Mouse (Mus musculus) hindbrain, embryonic 14.5 days (tissue): ENCODE data around the gene Top2a. TPM values are rescaled to one million over a fixed set of nuclear protein-coding genes. Genes with fewer than 3 reads are reported as not detected.
A peak's percentile ranks its signal among the peaks of the same experiment; 100 is the strongest.

ENCODE experiments used
- ATAC-seq: fragments of 200-750 bp; cut with Nextera tagmentation; 2 replicates; pipeline ENCODE4 v1.8.0; 2017; ENCODE audit warnings: moderate number of reproducible peaks, mild to moderate bottlenecking, moderate TSS enrichment, moderate library complexity; ENCODE audit not compliant: low FRiP score
- DNase-seq: peaks from one replicate; pipeline ENCODE4 v3.0.0-alpha.2; 2015; ENCODE audit warnings: low spot score
- H3K27ac ChIP-seq: fragments of 300-500 bp; sonication (generic); 2 replicates; pipeline ENCODE4 v1.5.1; 2014; ENCODE audit warnings: mild to moderate bottlenecking, moderate library complexity
- H3K27me3 ChIP-seq: fragments of 300-500 bp; sonication (generic); 2 replicates; pipeline ENCODE4 v1.6.1; 2014; ENCODE audit warnings: mild to moderate bottlenecking, low read length, mixed read lengths; ENCODE audit not compliant: control insufficient read depth, insufficient read depth
- H3K36me3 ChIP-seq: fragments of 300-500 bp; sonication (generic); replicated peaks from 2 replicates; pipeline ENCODE4 v1.6.1; 2014; ENCODE audit not compliant: control insufficient read depth, insufficient read depth
- H3K4me1 ChIP-seq: fragments of 300-500 bp; sonication (generic); replicated peaks from 2 replicates; pipeline ENCODE4 v1.6.1; 2014; ENCODE audit warnings: antibody characterized with exemption, low read length, mixed read lengths; ENCODE audit not compliant: control insufficient read depth, insufficient read depth
- H3K4me2 ChIP-seq: fragments of 300-500 bp; sonication (generic); replicated peaks from 2 replicates; pipeline ENCODE4 v1.6.1; 2014; ENCODE audit warnings: mild to moderate bottlenecking, moderate library complexity
- H3K4me3 ChIP-seq: fragments of 300-500 bp; sonication (generic); replicated peaks from 2 replicates; pipeline ENCODE4 v1.5.1; 2014; ENCODE audit warnings: mild to moderate bottlenecking, low read length
- H3K9ac ChIP-seq: fragments of 300-500 bp; sonication (generic); 2 replicates; pipeline ENCODE4 v1.6.1; 2014
- H3K9me3 ChIP-seq: fragments of 300-500 bp; sonication (generic); 2 replicates; pipeline ENCODE4 v1.6.1; 2016; ENCODE audit warnings: low read length; ENCODE audit not compliant: control insufficient read depth
- WGBS: fragments of 180-500 bp; shearing (Covaris S2); extraction: QIAGEN DNeasy Blood & Tissue Kit; methylation state at CpG from one replicate; pipeline ENCODE4 v1.1.7; 2014; 5-methylcytosine and 5-hydroxymethylcytosine counted together
- polyA plus RNA-seq: library from polyadenylated mRNA; unstranded; fragments of >200 nt; fragmentation: Nextera tagmentation; extraction: Ambion mirVana; gene quantifications from 2 replicates; pipeline ENCODE4 v1.2.1, GENCODE M21; 2014

Gene Top2a
- polyA plus RNA-seq, 1 experiment from 2014 or later = 34.2 TPM

DNA sequence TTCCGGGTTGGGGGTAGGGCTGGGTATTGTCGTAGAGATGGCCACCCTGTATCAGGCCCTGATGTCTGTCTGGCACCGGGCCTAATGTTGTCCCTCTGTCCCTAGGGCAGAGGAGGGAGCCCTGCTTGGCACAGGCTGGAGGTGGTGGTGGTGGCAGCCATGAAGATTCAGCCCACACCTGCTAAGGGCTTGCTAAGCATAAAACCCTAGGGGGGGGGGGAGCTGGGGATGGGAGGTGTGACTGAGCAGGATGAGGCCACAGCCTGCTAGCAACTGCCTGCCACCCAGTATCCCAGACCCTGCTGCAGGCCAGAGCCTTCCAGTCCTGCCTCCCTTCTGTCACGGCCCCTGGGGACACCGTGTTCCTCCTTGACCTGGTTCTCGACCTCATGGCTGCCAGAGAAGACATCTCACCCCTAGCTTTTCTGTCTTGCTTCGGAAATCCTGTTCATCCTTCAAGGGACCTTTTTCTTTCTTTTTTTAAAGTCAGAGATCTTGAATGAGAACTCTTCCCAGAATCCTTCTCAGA lies 68.2 kb downstream of the Top2a start:
- H3K4me3 ChIP-seq = no peak overlapping the region
- H3K27ac ChIP-seq = peak overlapping the region; percentile 68; the same call in 1 of the 2 replicates
- WGBS = 52% methylated on average over 5 of the region's 7 CpGs
- H3K9ac ChIP-seq = no peak overlapping the region
- H3K36me3 ChIP-seq = no peaks in the 10 kb centered on the region
- peaks cover 43% of the 10 kb centered on the region for H3K4me1 ChIP-seq
- H3K4me2 ChIP-seq = no peak overlapping the region
- no peaks in the 10 kb centered on the region for H3K9me3 ChIP-seq
- DNase-seq (no peak), ATAC-seq (no peak)
- no peaks in the 10 kb centered on the region for H3K27me3 ChIP-seq

DNA sequence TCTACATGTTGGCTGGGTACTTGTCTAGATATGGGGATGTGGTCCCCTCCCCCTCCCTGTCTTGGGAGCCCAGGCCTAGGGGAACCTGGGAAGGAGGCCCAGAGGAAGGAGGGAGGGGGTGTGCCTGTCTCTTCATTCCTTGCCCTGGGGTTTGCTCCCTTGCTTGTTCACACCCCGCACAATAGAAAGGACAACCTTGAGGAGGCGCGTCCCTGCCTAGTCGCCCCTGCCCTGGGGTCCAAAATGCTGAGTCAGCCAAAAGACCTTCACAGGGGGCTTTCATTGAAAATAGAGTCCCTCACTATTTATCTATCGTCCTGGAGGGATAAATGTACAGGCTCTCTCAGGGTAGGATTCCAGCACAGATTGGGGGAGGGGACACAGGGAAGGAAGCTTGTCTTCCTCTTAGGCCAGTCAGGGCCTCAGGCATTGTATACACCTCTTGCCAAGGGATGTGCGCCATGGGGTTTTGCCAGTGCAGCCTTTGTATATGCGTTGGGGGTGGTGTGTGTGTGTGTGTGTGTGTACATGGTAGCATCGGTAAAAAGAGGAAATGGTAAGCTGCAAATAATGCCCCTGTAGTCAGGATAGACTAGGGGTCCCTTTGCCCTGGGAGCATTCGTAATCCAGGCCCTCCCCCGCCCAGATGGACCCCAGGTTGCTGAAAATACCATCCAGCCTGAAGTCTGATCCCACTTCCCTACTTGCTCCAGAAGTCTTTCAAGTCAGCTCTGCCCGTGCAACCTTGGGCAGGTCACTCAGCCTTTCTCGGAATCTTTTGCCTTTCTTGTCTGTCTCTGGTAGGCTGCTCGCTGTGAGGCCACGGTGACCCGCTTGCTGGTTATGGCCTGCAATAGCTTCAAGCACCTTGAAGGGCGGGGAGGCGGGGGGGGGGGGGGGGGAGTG lies 68.9 kb downstream of the Top2a start:
- no peak overlapping the region for H3K4me3 ChIP-seq
- peaks cover 4% of the 10 kb centered on the region; the same call in 1 of the 2 replicates for H3K36me3 ChIP-seq
- peaks cover 40% of the 10 kb centered on the region for H3K4me1 ChIP-seq
- H3K4me2 ChIP-seq = peak overlapping the region; percentile 20
- H3K9ac ChIP-seq = peak overlapping the region; percentile 22
- H3K27me3 ChIP-seq = no peaks in the 10 kb centered on the region
- DNase-seq (no peak), ATAC-seq (no peak)
- WGBS = 14% methylated on average over 15 of the region's 17 CpGs
- no peaks in the 10 kb centered on the region for H3K9me3 ChIP-seq
- H3K27ac ChIP-seq = peak overlapping the region; percentile 68

DNA sequence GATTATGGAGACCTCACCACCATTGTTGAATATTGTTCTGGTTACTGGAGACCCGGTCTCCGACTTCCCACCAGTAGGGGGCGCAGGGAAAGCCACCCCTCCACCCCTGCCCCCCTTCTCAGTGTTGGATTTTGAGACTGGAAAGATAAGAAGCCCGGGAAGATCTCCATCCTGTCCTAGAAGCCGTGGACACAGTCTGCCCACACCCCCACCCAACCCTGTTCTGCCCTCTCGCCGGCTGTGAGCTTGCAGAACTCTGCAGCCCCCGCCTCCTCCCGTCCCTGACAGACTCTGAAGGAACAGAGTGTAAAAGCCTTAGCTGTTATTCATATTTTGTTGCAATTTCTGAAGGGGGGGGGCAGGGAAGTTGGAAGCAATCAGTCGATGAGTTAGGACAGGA lies 69.6 kb downstream of the Top2a start:
- no peak overlapping the region for H3K4me3 ChIP-seq
- H3K9me3 ChIP-seq = no peaks in the 10 kb centered on the region
- H3K27me3 ChIP-seq = no peaks in the 10 kb centered on the region
- 4% methylated on average over 10 of the region's 10 CpGs for WGBS
- ATAC-seq (0 out of 2 replicates have a peak, but pooled peaks have one; percentile 9), DNase-seq (peak; percentile 70)
- H3K4me1 ChIP-seq = peaks cover 34% of the 10 kb centered on the region
- peak overlapping the region; percentile 68 for H3K27ac ChIP-seq
- H3K36me3 ChIP-seq = peaks cover 4% of the 10 kb centered on the region; the same call in 1 of the 2 replicates
- peak overlapping the region; percentile 22; the same call in 1 of the 2 replicates for H3K9ac ChIP-seq
- H3K4me2 ChIP-seq = peak overlapping the region; percentile 20

DNA sequence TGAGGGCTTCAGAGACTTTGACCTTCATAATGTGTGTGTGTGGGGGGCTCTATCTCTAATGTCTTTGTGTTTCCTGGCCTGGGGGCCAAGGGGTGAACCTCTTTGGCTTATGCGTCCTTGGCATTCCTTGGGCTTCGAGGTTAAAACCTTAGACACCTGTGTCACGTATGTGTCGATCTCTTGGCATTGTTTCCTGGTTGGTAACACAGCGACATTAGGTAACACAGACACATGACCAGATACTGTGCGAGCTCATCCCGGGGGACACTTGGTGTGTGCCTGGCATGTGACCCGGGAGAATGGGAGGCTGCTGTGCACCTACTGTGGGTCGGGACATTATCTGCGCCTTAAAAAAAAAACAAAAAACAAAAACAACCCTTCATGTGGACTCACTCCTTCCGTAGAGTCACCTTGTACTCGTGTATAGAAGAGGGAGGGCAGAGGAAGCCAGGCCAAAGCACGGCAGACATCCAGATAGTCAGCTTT lies 70.1 kb downstream of the Top2a start:
- peaks cover 29% of the 10 kb centered on the region for H3K4me1 ChIP-seq
- H3K9me3 ChIP-seq = no peaks in the 10 kb centered on the region
- no peak overlapping the region for H3K9ac ChIP-seq
- H3K36me3 ChIP-seq = peaks cover 4% of the 10 kb centered on the region; the same call in 1 of the 2 replicates
- H3K27ac ChIP-seq = peak overlapping the region; percentile 29; the same call in 1 of the 2 replicates
- no peaks in the 10 kb centered on the region for H3K27me3 ChIP-seq
- DNase-seq = no peak
- WGBS = 31% methylated on average over 13 of the region's 13 CpGs
- H3K4me2 ChIP-seq = peak overlapping the region; percentile 20; the same call in 1 of the 2 replicates
- ATAC-seq = no peak
- H3K4me3 ChIP-seq = no peak overlapping the region

DNA sequence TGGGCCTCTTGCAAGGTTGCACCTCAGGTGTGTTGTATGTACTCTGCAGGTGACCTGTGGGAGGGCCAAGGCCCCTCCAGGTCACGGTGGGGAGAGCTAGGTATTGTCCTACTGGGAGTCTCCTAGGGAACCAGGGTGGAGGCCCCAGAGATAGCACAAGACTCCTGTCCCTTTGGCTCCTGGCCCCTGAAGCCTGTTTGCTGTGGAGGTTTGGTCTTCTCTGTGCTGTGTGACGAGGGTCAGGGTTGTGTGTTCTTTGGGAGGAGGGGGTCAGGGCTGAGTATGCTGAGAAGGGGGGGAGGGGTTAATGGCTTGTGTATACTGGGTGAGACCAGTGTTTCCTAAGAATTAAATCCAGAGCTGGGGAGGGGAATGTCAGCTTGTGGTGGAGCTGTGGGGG lies 70.6 kb downstream of the Top2a start:
- DNase-seq (no peak), ATAC-seq (no peak)
- Histone ChIP-seq H3K4me1 (peaks cover 29% of the 10 kb centered on the region), H3K36me3 (peaks cover 4% of the 10 kb centered on the region; the same call in 1 of the 2 replicates), H3K9me3 (no peaks in the 10 kb centered on the region), H3K4me2 (no peak overlapping the region), H3K27me3 (no peaks in the 10 kb centered on the region), H3K9ac (no peak overlapping the region), H3K4me3 (no peak overlapping the region), H3K27ac (no peak overlapping the region)
- 6% methylated on average over 2 of the region's 2 CpGs for WGBS

DNA sequence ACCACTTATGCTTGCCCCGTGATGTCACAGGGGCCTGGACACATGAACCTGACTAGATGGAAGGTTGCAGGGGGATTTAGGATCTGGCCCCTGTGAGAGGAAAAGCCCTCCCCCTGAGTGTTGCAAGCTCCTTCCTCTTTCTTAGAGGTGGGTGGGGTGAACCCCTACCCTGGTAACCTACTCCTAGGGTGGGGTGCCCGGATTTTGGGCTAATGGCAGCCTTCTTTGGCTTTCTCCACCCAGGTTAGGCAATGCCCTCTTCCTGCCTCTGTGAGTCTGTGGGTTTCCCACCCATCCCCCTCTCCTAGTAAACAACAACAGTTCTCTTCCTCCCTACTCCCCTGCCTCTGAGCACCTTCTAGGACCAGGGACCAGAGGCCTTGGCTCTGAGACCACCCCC lies 71.3 kb downstream of the Top2a start:
- Histone ChIP-seq H3K4me1 (peaks cover 29% of the 10 kb centered on the region), H3K27ac (no peak overlapping the region), H3K9me3 (no peaks in the 10 kb centered on the region), H3K27me3 (no peaks in the 10 kb centered on the region), H3K4me2 (no peak overlapping the region), H3K9ac (no peak overlapping the region), H3K4me3 (no peak overlapping the region), H3K36me3 (peaks cover 4% of the 10 kb centered on the region; the same call in 1 of the 2 replicates)
- 71% methylated on average over 2 of the region's 2 CpGs for WGBS
- DNase-seq (no peak), ATAC-seq (no peak)

DNA sequence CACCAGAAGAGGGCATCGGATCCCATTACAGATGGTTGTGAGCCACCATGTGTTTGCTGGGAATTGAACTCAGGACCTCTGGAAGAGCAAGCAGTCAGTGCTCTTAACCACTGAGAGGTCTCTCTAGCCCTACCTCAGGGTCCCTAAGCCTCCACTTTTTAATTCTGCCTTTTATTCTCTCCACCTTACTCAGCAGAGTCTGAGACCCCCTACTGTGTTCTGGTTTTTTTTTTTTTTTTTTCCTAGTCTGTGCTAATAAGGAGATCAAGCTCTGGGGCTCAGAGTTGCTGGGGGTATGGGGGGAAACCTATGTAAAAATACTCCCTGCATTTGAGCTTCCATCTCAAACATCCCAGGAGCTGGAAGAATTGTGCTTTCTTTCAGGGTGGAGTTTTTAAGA lies 71.9 kb downstream of the Top2a start:
- no peak overlapping the region for H3K4me3 ChIP-seq
- no peaks in the 10 kb centered on the region for H3K9me3 ChIP-seq
- no peaks in the 10 kb centered on the region for H3K27me3 ChIP-seq
- H3K4me2 ChIP-seq = no peak overlapping the region
- ATAC-seq = no peak
- no peak for DNase-seq
- H3K4me1 ChIP-seq = peaks cover 29% of the 10 kb centered on the region
- peaks cover 4% of the 10 kb centered on the region; the same call in 1 of the 2 replicates for H3K36me3 ChIP-seq
- H3K9ac ChIP-seq = no peak overlapping the region
- H3K27ac ChIP-seq = no peak overlapping the region
- WGBS = 93% methylated on average over 1 of the region's 1 CpGs

DNA sequence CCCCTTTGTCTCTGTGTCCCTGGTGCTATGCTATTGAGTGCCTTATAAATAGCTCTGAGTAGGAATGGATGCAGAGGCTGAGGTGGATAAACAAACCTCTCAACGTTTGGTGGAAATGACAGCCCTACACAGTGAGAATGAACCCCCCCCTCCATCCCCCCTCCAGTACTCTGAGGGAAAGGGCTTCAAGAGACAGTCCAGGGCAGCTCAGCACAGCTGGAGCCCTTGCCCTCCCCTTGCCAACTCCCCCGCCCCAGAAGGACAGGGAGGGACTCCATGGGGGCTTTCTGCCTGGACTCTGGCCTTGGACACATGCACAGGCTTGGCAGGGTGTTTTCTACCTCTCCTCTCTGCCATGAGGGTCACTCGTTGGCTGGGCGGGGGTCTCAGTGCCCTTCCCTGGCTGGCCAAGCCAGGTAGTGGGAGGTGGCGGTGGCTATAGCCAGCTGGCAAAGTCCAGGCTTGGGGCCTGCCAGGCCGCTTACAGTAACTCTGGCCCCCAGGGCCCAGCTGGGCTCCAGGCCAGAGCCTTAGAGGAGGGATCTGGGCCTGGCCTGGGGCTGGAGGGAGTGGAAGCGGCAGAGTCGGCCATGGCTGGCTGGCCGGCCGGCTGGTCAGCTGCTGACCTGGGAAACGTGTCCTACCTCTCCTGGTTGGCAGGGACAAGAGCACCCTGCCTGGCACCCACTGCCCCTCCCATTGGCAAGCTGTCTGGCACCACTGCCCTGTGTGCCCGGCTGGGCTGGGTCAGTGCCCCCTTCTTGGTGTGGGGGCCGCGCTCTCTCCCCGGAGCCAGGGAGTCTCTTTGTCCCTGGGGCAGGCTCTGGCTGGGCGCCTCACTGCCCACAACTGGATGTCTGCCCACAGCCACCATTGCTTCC lies 72.7 kb downstream of the Top2a start:
- no peak overlapping the region for H3K4me3 ChIP-seq
- no peak overlapping the region for H3K9ac ChIP-seq
- H3K36me3 ChIP-seq = peaks cover 4% of the 10 kb centered on the region; the same call in 1 of the 2 replicates
- H3K27ac ChIP-seq = peak overlapping the region; percentile 71
- DNase-seq = no peak
- no peaks in the 10 kb centered on the region for H3K27me3 ChIP-seq
- no peak overlapping the region for H3K4me2 ChIP-seq
- peak; percentile 62 for ATAC-seq
- peaks cover 29% of the 10 kb centered on the region for H3K4me1 ChIP-seq
- H3K9me3 ChIP-seq = no peaks in the 10 kb centered on the region
- WGBS = 43% methylated on average over 16 of the region's 16 CpGs
